Mouse (Mus musculus) CH12.LX (cell line): ENCODE data around the gene Adgrg1. TPM values are rescaled to one million over a fixed set of nuclear protein-coding genes. Genes with fewer than 3 reads are reported as not detected.

ENCODE experiments used
- DNase-seq: peaks from one replicate; pipeline ENCODE4 v3.0.0-alpha.2; 2013; ENCODE audit errors: extremely low read depth
- H3K27ac ChIP-seq: 2 replicates; pipeline ENCODE4 v1.5.1; 2012; ENCODE audit warnings: low read depth, mild to moderate bottlenecking, control low read depth, moderate library complexity; ENCODE audit not compliant: insufficient read depth
- H3K27me3 ChIP-seq: replicated peaks from 2 replicates; pipeline ENCODE3; 2012; ENCODE audit warnings: inconsistent platforms
- H3K36me3 ChIP-seq, 2 experiments: replicated peaks in 1 of 2; 2 replicates each; pipeline versions ENCODE3 to v1.6.1; 2012; ENCODE audit warnings: inconsistent platforms in 1 of 2, low read length in 1 of 2, mild to moderate bottlenecking in 1 of 2, mixed read lengths in 1 of 2, moderate library complexity in 1 of 2; ENCODE audit not compliant: control insufficient read depth in 1 of 2, insufficient read depth in 1 of 2
- H3K4me1 ChIP-seq, 2 experiments: 2 replicates each; pipeline ENCODE4 v1.6.1; 2012; ENCODE audit warnings: inconsistent platforms in 1 of 2, moderate library complexity in 1 of 2; ENCODE audit not compliant: insufficient read depth in 2 of 2, control insufficient read depth in 1 of 2
- H3K4me2 ChIP-seq: 2 replicates; pipeline ENCODE4 v1.6.1; 2012; ENCODE audit warnings: low read depth, mild to moderate bottlenecking, control low read depth; ENCODE audit not compliant: poor library complexity, insufficient read depth, severe bottlenecking
- H3K4me3 ChIP-seq, 3 experiments: fragments of 150-350 bp in 1 of 3; sonication (generic) in 1 of 3; replicated peaks in 1 of 3; 2 replicates each; pipeline versions ENCODE3 to v1.5.1; 2011 to 2012; ENCODE audit warnings: low read depth in 2 of 3, low read length in 2 of 3, mild to moderate bottlenecking in 2 of 3, moderate library complexity in 2 of 3, control low read depth in 1 of 3, improper control_type of control experiment in 1 of 3, inconsistent platforms in 1 of 3, mixed read lengths in 1 of 3; ENCODE audit not compliant: poor library complexity in 1 of 3
- H3K79me2 ChIP-seq: replicated peaks from 2 replicates; pipeline ENCODE4 v1.6.1; 2012; ENCODE audit warnings: mild to moderate bottlenecking, moderate library complexity; ENCODE audit not compliant: control insufficient read depth, poor library complexity, insufficient read depth, severe bottlenecking; ENCODE audit errors: extremely low read depth
- H3K9ac ChIP-seq: 2 replicates; pipeline ENCODE4 v1.6.1; 2012; ENCODE audit warnings: low read depth, mild to moderate bottlenecking, control low read depth, moderate library complexity; ENCODE audit not compliant: insufficient read depth
- H3K9me3 ChIP-seq: replicated peaks from 2 replicates; pipeline ENCODE3; 2012; ENCODE audit warnings: low read length, inconsistent platforms, mixed read lengths
- CHD2 ChIP-seq: IDR thresholded peaks from 2 replicates; pipeline ENCODE4 v1.6.1; 2011; ENCODE audit warnings: low read length, improper control_type of control experiment
- CTCF ChIP-seq, 2 experiments: IDR thresholded peaks in 1 of 2; conservative IDR thresholded peaks in 1 of 2; 2 replicates each; pipeline ENCODE4 v1.5.1; 2011 to 2012; ENCODE audit warnings: low read depth in 2 of 2, low read length in 2 of 2, improper control_type of control experiment in 1 of 2, inconsistent platforms in 1 of 2, mild to moderate bottlenecking in 1 of 2, moderate library complexity in 1 of 2
- ELF1 ChIP-seq: IDR thresholded peaks from 2 replicates; pipeline ENCODE4 v1.6.1; 2014; ENCODE audit warnings: low read depth, mild to moderate bottlenecking, inconsistent platforms, low read length, improper control_type of control experiment
- ETS1 ChIP-seq: conservative IDR thresholded peaks from 2 replicates; pipeline ENCODE4 v1.6.1; 2012; ENCODE audit warnings: low read depth, mild to moderate bottlenecking, inconsistent platforms, low read length, improper control_type of control experiment, moderate library complexity
- GABPA ChIP-seq: IDR thresholded peaks from 2 replicates; pipeline ENCODE4 v1.6.1; 2012; ENCODE audit warnings: low read depth, low read length, improper control_type of control experiment, inconsistent platforms; ENCODE audit not compliant: insufficient replicate concordance
- HCFC1 ChIP-seq: IDR thresholded peaks from 2 replicates; pipeline ENCODE4 v1.6.1; 2012; ENCODE audit warnings: low read depth, mild to moderate bottlenecking, inconsistent platforms, low read length, improper control_type of control experiment
- IRF4 ChIP-seq: IDR thresholded peaks from 2 replicates; pipeline ENCODE4 v1.6.1; 2014; ENCODE audit warnings: low read depth, mild to moderate bottlenecking, inconsistent platforms, low read length, improper control_type of control experiment
- JUN ChIP-seq: IDR thresholded peaks from 2 replicates; pipeline ENCODE4 v1.6.1; 2011; ENCODE audit warnings: low read depth, mild to moderate bottlenecking, low read length, improper control_type of control experiment, moderate library complexity; ENCODE audit not compliant: insufficient read depth
- KAT2A ChIP-seq: IDR thresholded peaks from 2 replicates; pipeline ENCODE4 v1.6.1; 2012; ENCODE audit warnings: low read length, improper control_type of control experiment, inconsistent platforms; ENCODE audit not compliant: insufficient replicate concordance
- MAZ ChIP-seq: IDR thresholded peaks from 2 replicates; pipeline ENCODE4 v1.6.1; 2012; ENCODE audit warnings: low read depth, mild to moderate bottlenecking, inconsistent platforms, low read length, improper control_type of control experiment, moderate library complexity
- MEF2A ChIP-seq: IDR thresholded peaks from 2 replicates; pipeline ENCODE4 v1.6.1; 2014; ENCODE audit warnings: low read depth, mild to moderate bottlenecking, inconsistent platforms, low read length, improper control_type of control experiment, borderline replicate concordance
- PAX5 ChIP-seq: IDR thresholded peaks from 2 replicates; pipeline ENCODE4 v1.6.1; 2012; ENCODE audit warnings: low read length, inconsistent platforms, mixed read lengths
- RCOR1 ChIP-seq: conservative IDR thresholded peaks from 2 replicates; pipeline ENCODE4 v1.6.1; 2012; ENCODE audit warnings: low read depth, mild to moderate bottlenecking, inconsistent platforms, low read length, improper control_type of control experiment
- SIN3A ChIP-seq: IDR thresholded peaks from 2 replicates; pipeline ENCODE4 v1.6.1; 2012; ENCODE audit warnings: low read length, improper control_type of control experiment, inconsistent platforms
- SMC3 ChIP-seq: IDR thresholded peaks from 2 replicates; pipeline ENCODE4 v1.6.1; 2011; ENCODE audit warnings: low read depth, low read length, improper control_type of control experiment
- TCF12 ChIP-seq: IDR thresholded peaks from 2 replicates; pipeline ENCODE4 v1.6.1; 2014; ENCODE audit warnings: low read depth, mild to moderate bottlenecking, inconsistent platforms, low read length, improper control_type of control experiment
- USF2 ChIP-seq: conservative IDR thresholded peaks from 2 replicates; pipeline ENCODE4 v1.6.1; 2011; ENCODE audit warnings: low read depth, low read length, improper control_type of control experiment
- ZC3H11A ChIP-seq: IDR thresholded peaks from 2 replicates; pipeline ENCODE4 v1.6.1; 2012; ENCODE audit warnings: low read depth, mild to moderate bottlenecking, inconsistent platforms, low read length, improper control_type of control experiment
- ZKSCAN1 ChIP-seq: IDR thresholded peaks from 2 replicates; pipeline ENCODE4 v1.6.1; 2012; ENCODE audit warnings: low read depth, inconsistent platforms, low read length, improper control_type of control experiment, borderline replicate concordance
- ZMIZ1 ChIP-seq: IDR thresholded peaks from 2 replicates; pipeline ENCODE4 v1.6.1; 2012; ENCODE audit warnings: low read depth, mild to moderate bottlenecking, inconsistent platforms, low read length, improper control_type of control experiment
- ZNF384 ChIP-seq: IDR thresholded peaks from 2 replicates; pipeline ENCODE4 v1.6.1; 2012; ENCODE audit warnings: low read depth, low read length, improper control_type of control experiment, inconsistent platforms
- dilution Hi-C: fragments of 300-500 bp; cut with MboI; formaldehyde crosslinking; loops from 2 replicates; pipeline ENCODE4 v1.14.3; 2020; ENCODE audit warnings: low sequenced_read_pairs; ENCODE audit not compliant: extremely low pct_unique_long_range_greater_than_20kb, extremely low pct_ligation_motif_present
- in situ Hi-C: fragments of 300-500 bp; cut with MboI; formaldehyde crosslinking; loops from 3 replicates; pipeline ENCODE4 v1.14.3; 2019; ENCODE audit warnings: low sequenced_read_pairs, low pct_ligation_motif_present, low pct_unique_long_range_greater_than_20kb, mixed read lengths
- polyA plus RNA-seq: library from polyadenylated mRNA; unstranded; fragments of >175 nt; gene quantifications from 2 replicates; pipeline ENCODE4 v1.2.1, GENCODE M21; 2012; ENCODE audit warnings: low read depth; ENCODE audit not compliant: insufficient read length
- total RNA-seq, 2 experiments: library from RNA; depleted of rRNA; stranded (reverse); fragments of 300-350 nt in 1 of 2; fragments of >200 nt in 1 of 2; gene quantifications; 2 replicates each; pipeline ENCODE4 v1.2.3; 2012 to 2014

Adgrg1 gene
- total and polyA plus RNA-seq, 3 experiments: 0.42 to 2.5 (median 1.2) TPM

- TF ChIP-seq MAZ (no peak), USF2 (no peak), JUN (no peak), ZMIZ1 (no peak), ZNF384 (no peak), CTCF (conservative IDR thresholded peaks at IDR 0.05 in 1 of 2, IDR thresholded peaks at IDR 0.05 in 1 of 2; ENCODE audit: low read depth in 2 of 2, low read length in 2 of 2) (no peak), KAT2A (no peak), ELF1 (no peak), MEF2A (no peak), TCF12 (no peak), SIN3A (no peak), GABPA (no peak), ETS1 (no peak), HCFC1 (no peak), CHD2 (no peak), ZC3H11A (no peak), IRF4 (no peak), ZKSCAN1 (no peak)
- Histone ChIP-seq H3K4me3 (no peak overlapping the region), H3K4me1 (peaks cover 0 to 20% of the 10 kb centered on the region in 2 experiments; a peak in 3 of 4 replicates), H3K27ac (no peak overlapping the region), H3K79me2 (no peaks in the 10 kb centered on the region), H3K4me2 (no peak overlapping the region), H3K27me3 (peaks cover 3% of the 10 kb centered on the region), H3K9me3 (peaks cover 4% of the 10 kb centered on the region), H3K36me3 (no peaks in the 10 kb centered on the region), H3K9ac (no peak overlapping the region)
- in situ Hi-C loops: loop anchor here (10.0 kb wide), 1 partner anchor 130 kb away; no protein-coding TSS in a partner anchor
- dilution Hi-C loops: no loop called here
- no peak for DNase-seq
Measured at GRCm38 (mm10) chr8:94945185-94945584, 29.4 kb upstream of the Adgrg1 start.

DNA sequence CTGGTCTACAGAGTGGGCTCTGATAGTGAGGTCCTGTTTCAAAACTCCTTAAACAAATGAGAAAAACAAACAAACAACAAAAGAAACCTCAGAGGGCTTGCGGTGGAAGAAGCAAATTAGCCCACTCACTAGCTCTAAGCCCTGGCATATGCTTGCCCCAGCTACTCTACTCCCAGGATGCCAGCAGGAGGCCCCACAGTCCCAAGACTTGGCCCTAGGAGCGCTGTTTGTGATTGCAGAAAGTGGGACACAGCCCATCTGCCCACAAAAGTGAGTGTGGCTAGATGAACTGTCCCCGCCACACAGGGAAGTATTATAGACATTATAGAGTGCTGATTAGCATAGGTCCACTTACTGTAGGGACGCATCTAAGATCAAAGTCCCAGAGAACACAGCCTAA lies 26.1 kb upstream of the Adgrg1 start:
- H3K9ac ChIP-seq: no peak overlapping the region
- TF ChIP-seq RCOR1 (no peak), TCF12 (no peak), PAX5 (no peak), GABPA (no peak), SMC3 (no peak), MEF2A (no peak)
- H3K27me3 ChIP-seq: peaks cover 3% of the 10 kb centered on the region
- no peaks in the 10 kb centered on the region for H3K36me3 ChIP-seq
- in situ Hi-C loops (loop anchor here (10.0 kb wide), 1 partner anchor 126 kb away; no protein-coding TSS in a partner anchor), dilution Hi-C loops (no loop called here)
- H3K9me3 ChIP-seq: peaks cover 4% of the 10 kb centered on the region
- peaks cover 0 to 11% of the 10 kb centered on the region in 2 experiments; a peak in 2 of 4 replicates for H3K4me1 ChIP-seq
- H3K79me2 ChIP-seq: no peaks in the 10 kb centered on the region
- H3K4me2 ChIP-seq: no peak overlapping the region
- no peak overlapping the region for H3K4me3 ChIP-seq
- no peak for DNase-seq
- H3K27ac ChIP-seq: no peak overlapping the region
